Mouse (Mus musculus) hindlimb bud, embryonic 11.5 days (tissue): ENCODE measurements around the gene Rmnd5b.
"Not testable (repeated sequence)": the region's sequence is repeated elsewhere in the genome, so short reads cannot be mapped to it uniquely, and the experiment has no call there.

Source experiments
- DNase-seq: peaks from one replicate; pipeline ENCODE4 v3.0.0-alpha.2; 2012; ENCODE audit warnings: low read depth, low spot score; ENCODE audit errors: extremely low spot score

Rmnd5b gene

GRCm38 (mm10) chr11:51635525-51636322 is at the start of gene Rmnd5b:
Gene Rmnd5b, minus strand, starts transcription at chr11:51635896.
- no peak for DNase-seq

GRCm38 (mm10) chr11:51681976-51682374 is 46.3 kb upstream of the Rmnd5b start:
- DNase-seq: no peak

GRCm38 (mm10) chr11:51681324-51681975 is 45.8 kb upstream of the Rmnd5b start:
- DNase-seq: peak; percentile 62

- DNase-seq: no peak
Measured at GRCm38 (mm10) chr11:51679466-51679865, 43.8 kb upstream of the Rmnd5b start.

- no peak for DNase-seq
Measured at GRCm38 (mm10) chr11:51677737-51678418, 42.2 kb upstream of the Rmnd5b start.

- DNase-seq: no peak
Measured at GRCm38 (mm10) chr11:51675386-51675785, 39.7 kb upstream of the Rmnd5b start.

GRCm38 (mm10) chr11:51673291-51673690 is 37.6 kb upstream of the Rmnd5b start:
- DNase-seq: no peak

- DNase-seq: no peak
Measured at GRCm38 (mm10) chr11:51671376-51671775, 35.7 kb upstream of the Rmnd5b start.

- no peak for DNase-seq
Measured at GRCm38 (mm10) chr11:51670846-51671245, 35.1 kb upstream of the Rmnd5b start.

- DNase-seq: not testable (repeated sequence)
Measured at GRCm38 (mm10) chr11:51664747-51665146, 29.1 kb upstream of the Rmnd5b start.

- no peak for DNase-seq
Measured at GRCm38 (mm10) chr11:51662632-51663031, 26.9 kb upstream of the Rmnd5b start.

GRCm38 (mm10) chr11:51661867-51662365 is 26.2 kb upstream of the Rmnd5b start:
- no peak for DNase-seq

- no peak for DNase-seq
Measured at GRCm38 (mm10) chr11:51658705-51659104, 23.0 kb upstream of the Rmnd5b start.

GRCm38 (mm10) chr11:51658291-51658690 is 22.6 kb upstream of the Rmnd5b start:
- no peak for DNase-seq

- no peak for DNase-seq
Measured at GRCm38 (mm10) chr11:51656798-51657521, 21.3 kb upstream of the Rmnd5b start.

- DNase-seq: no peak
Measured at GRCm38 (mm10) chr11:51654891-51655290, 19.2 kb upstream of the Rmnd5b start.

- no peak for DNase-seq
Measured at GRCm38 (mm10) chr11:51653736-51654135, 18.0 kb upstream of the Rmnd5b start.

GRCm38 (mm10) chr11:51652889-51653418 is 17.3 kb upstream of the Rmnd5b start:
- DNase-seq: no peak

- no peak for DNase-seq
Measured at GRCm38 (mm10) chr11:51650691-51651515, 15.2 kb upstream of the Rmnd5b start, which contains the start of the genes N4bp3 and D930048N14Rik. Gene N4bp3, minus strand, starts transcription at chr11:51650842. Gene D930048N14Rik, plus strand, starts transcription at chr11:51650954.

GRCm38 (mm10) chr11:51650261-51650660 is 14.6 kb upstream of the Rmnd5b start:
- no peak for DNase-seq
